Mouse (Mus musculus) E14TG2a.4 (cell line): ENCODE data around the gene Asic4.

Experiments
- H3K27me3 ChIP-seq: 2 replicates; pipeline ENCODE4 v1.6.1; 2014; ENCODE audit warnings: low read length, control low read depth; ENCODE audit not compliant: insufficient read depth
- H3K36me3 ChIP-seq: 2 replicates; pipeline ENCODE4 v1.6.1; 2014; ENCODE audit warnings: low read length, control low read depth; ENCODE audit not compliant: insufficient read depth
- H3K4me1 ChIP-seq: replicated peaks from 2 replicates; pipeline ENCODE4 v1.6.1; 2014; ENCODE audit warnings: low read depth, low read length, control low read depth
- H3K4me3 ChIP-seq: replicated peaks from 2 replicates; pipeline ENCODE4 v1.5.1; 2014; ENCODE audit warnings: mild to moderate bottlenecking, low read length
- H3K9me3 ChIP-seq: 2 replicates; pipeline ENCODE4 v1.6.1; 2014; ENCODE audit warnings: low read length, control low read depth
- CTCF ChIP-seq: conservative IDR thresholded peaks from 2 replicates; pipeline ENCODE4 v1.5.1; 2014; ENCODE audit warnings: low read length
- NANOG ChIP-seq: IDR thresholded peaks from 2 replicates; pipeline ENCODE4 v1.6.1; 2014; ENCODE audit warnings: borderline replicate concordance, low read length, mixed read lengths
- POU5F1 ChIP-seq: IDR thresholded peaks from 2 replicates; pipeline ENCODE4 v1.6.1; 2014; ENCODE audit warnings: low read length, borderline replicate concordance

Gene Asic4

DNA sequence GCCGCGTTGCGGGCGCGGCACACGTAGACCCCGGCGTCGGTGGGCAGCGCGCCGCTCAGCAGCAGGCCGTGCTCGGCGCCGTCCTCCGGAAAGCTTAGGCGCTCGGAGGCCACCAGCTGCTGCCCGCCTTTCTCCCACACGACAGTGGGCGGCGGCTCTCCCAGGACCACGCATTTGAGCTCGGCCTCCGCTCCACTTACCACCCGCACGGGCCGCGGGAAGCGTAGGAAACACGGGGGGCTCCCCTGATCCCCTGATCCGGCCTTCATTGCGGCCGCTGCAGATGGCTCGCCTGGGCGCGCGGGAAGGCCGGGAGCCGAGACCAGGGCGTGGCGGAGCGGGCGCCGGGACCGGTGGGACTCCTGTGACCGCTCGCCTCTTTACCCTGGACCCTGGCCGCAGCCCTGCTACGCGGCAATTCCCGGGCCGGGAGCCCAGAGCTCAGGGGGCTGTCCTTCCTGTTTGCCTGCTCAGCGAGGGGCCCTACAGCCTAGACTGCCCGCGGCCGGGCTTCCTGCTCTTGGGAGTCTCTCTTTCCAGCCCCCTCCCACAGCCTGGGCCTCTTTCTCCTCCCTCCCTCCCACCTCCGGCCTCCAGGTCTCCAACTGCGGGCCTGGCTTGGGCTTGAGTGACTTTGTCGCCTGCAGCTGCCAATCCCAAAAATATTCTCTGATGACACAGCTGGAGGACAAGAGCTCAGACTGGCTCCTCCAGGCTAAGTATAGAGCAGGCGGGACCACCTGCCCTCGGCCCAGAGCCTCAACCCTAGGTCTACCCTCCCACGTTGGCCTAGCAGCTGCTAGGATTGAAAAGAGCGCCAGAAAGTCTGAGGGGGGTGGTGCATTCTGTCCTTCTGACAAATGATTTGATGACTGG lies 56.0 kb downstream of the Asic4 start, which contains the start of gene Obsl1:
Obsl1 (minus strand) TSS at position 497 of the 876 bp plus-strand sequence.
- Histone ChIP-seq H3K27me3 (peaks cover 53% of the 10 kb centered on the region), H3K9me3 (no peaks in the 10 kb centered on the region), H3K4me1 (peaks cover 83% of the 10 kb centered on the region), H3K4me3 (peak within 1 kb of the TSS; percentile 86), H3K36me3 (peaks cover 22% of the 10 kb centered on the region)
- no peak for TF ChIP-seq POU5F1
- TF ChIP-seq CTCF: no peak
- TF ChIP-seq NANOG: no peak

DNA sequence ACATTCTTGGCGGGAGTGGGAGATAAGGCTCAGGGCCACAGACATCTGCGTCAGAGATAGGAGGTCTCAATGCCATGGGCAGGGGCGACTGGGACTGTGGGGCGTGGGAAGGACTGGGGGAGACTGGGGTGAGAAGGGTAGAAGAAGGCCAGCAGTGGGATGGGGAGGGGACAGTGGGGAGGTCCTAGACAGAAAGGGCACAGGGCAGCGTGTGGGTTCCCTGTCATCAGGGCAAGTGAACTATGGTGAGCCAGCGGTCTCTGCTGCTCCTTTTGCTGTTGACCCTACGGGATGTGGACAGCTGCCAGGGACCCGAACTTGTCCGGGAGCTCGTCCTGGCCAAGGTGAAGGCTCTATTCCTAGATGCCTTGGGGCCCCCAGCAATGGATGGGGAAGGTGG lies 56.8 kb downstream of the Asic4 start, which contains the start of gene Inha:
Inha (plus strand) TSS at position 72 of the 400 bp plus-strand sequence.
- TF ChIP-seq CTCF (no peak), POU5F1 (no peak), NANOG (no peak)
- Histone ChIP-seq H3K4me1 (peaks cover 87% of the 10 kb centered on the region), H3K4me3 (peak within 1 kb of the TSS; percentile 86), H3K27me3 (peaks cover 53% of the 10 kb centered on the region), H3K9me3 (no peaks in the 10 kb centered on the region), H3K36me3 (peaks cover 13% of the 10 kb centered on the region)

DNA sequence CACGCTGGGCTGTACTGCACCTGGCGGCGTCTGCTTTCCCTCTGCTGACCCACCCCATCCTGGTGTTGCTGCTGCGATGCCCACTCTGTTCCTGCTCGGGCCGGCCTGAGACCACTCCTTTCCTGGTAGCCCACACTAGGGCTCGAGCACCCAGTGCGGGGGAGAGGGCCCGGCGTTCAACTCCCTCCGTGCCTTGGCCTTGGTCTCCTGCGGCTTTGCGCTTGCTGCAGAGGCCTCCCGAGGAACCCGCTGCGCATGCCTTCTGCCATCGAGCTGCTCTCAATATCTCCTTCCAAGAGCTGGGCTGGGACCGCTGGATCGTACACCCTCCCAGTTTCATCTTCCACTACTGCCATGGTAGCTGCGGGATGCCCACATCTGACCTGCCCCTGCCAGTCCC lies 59.4 kb downstream of the Asic4 start:
- Histone ChIP-seq H3K27me3 (peaks cover 37% of the 10 kb centered on the region), H3K9me3 (no peaks in the 10 kb centered on the region), H3K4me3 (peak overlapping the region; percentile 77), H3K36me3 (0 out of 2 replicates have a peak, but pooled peaks cover 7% of the 10 kb centered on the region), H3K4me1 (peaks cover 82% of the 10 kb centered on the region)
- no peak for TF ChIP-seq CTCF
- no peak for TF ChIP-seq NANOG
- no peak for TF ChIP-seq POU5F1

DNA sequence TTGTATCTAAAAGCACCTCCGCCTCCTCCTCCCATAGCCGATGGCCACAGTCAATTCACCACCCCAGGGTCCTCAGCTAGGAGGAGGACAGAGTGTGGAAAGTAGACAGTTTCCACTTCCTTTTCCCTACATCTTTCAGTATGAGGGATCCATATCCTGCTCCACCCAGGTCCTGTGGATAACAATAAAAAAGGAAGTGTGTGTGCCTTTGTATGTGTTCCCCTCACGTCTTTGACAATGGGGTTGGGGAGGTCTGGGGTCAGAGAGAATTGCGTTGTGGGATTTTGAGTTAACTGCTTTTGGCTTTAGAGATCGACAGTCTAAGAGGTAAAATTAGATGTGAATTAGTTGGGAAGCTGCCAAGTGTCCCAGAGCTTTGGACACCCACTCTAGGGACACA lies 59.9 kb downstream of the Asic4 start:
- TF ChIP-seq POU5F1 (no peak), CTCF (no peak)

DNA sequence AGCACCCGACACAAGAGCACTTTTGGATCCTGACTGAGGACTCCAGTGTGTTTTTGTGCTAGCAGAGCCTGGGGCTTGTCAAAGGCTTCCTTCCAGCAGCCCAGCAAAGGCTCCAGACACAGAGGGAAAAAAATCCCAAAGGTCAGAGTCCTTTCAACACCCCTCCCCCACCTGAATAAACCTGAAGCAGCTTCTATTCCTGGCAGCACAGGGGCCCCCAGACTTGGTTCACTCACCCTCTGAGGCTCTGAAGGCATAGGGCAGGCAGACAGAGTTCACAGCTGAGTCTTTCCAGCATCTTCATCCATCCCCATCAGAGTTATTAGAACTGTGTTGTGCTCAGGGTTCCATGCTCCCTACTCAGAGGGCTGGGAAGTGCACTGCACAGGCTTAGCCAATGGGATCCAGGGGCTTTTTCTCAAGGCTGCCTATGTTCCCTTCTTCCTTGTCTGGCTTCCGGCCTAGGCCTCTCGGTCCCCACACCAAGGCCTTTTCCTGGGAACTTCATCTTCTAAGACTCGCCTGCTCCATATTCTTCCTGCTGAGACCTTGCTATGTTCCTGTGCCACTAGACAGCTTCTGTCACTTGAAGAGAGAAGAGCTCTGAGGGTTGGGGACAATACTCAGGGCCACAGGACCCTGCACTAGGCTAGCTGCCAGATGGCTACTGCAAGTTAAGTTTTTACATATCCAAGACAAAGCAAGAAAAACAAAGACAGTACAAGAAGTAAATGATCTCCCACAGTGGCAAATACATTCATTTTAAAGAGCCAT lies 61.4 kb downstream of the Asic4 start:
- TF ChIP-seq POU5F1 (no peak), NANOG (peak; percentile 61; the same call in 1 of the 2 replicates)

More for the DNA sequence above, 59.9 kb downstream of the Asic4 start:
- Histone ChIP-seq H3K4me1 (peaks cover 81% of the 10 kb centered on the region), H3K9me3 (no peaks in the 10 kb centered on the region), H3K4me3 (peak overlapping the region; percentile 77), H3K27me3 (peaks cover 31% of the 10 kb centered on the region), H3K36me3 (0 out of 2 replicates have a peak, but pooled peaks cover 7% of the 10 kb centered on the region)

DNA sequence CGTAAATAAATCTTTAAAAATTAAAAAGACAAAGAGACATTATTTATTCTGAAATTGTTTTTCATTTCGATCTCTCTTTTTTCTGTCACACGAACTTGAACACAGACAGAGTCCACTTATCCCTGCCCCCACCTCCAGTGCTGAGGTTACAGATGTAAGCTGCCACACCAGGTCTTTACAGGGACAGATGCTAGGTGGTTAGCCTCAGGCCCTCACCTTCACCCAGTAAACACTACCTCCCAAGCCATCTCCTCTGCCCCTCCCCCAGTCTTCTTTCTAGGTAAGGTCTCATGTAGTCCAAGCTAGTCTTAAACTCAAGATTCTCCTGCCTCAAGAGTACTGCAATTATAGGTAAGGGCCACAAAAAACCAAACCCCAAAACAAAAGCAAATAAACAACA lies 62.3 kb downstream of the Asic4 start:
- no peaks in the 10 kb centered on the region for H3K9me3 ChIP-seq
- TF ChIP-seq CTCF: no peak
- TF ChIP-seq POU5F1: no peak
- TF ChIP-seq NANOG: no peak
- 0 out of 2 replicates have a peak, but pooled peaks cover 6% of the 10 kb centered on the region for H3K36me3 ChIP-seq
- peak overlapping the region; percentile 27 for H3K4me3 ChIP-seq
- peaks cover 11% of the 10 kb centered on the region for H3K27me3 ChIP-seq
- H3K4me1 ChIP-seq: peaks cover 88% of the 10 kb centered on the region

More for the DNA sequence above, 61.4 kb downstream of the Asic4 start:
- Histone ChIP-seq H3K27me3 (peaks cover 19% of the 10 kb centered on the region), H3K4me1 (peaks cover 88% of the 10 kb centered on the region), H3K4me3 (peak overlapping the region; percentile 77), H3K36me3 (0 out of 2 replicates have a peak, but pooled peaks cover 7% of the 10 kb centered on the region), H3K9me3 (no peaks in the 10 kb centered on the region)

DNA sequence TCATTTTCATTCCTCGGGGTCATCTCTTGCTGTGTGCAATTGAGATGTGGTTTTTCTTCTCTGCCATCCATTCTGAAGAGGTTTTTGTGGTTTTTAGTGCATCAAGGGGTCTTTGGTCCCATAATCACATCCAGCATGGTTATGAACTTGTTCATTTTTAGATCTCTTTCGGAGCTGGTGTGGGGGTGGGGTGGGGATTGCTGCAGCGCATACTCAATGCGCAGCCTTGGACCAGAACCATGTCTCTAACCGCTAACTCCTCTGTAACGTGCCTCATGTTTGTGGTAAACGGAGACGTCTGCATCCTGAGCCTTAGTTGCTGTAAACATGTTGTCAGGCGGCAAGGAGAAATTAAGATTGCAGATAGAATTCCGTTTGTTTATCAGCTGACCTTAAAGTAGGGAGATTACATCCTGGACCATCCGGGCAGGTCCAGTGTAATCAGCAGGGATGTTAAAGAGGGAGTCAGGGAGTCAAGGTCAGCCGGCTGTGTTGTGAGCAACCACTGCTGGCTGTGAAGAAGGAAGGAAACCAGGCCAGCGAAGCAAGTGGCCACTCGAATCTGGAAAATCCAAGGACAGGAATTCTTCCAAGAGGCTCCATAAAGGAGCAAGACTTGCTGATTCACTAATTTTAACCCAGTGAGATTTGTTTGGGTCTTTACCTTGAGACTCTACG lies 66.6 kb downstream of the Asic4 start:
- H3K27me3 ChIP-seq: no peaks in the 10 kb centered on the region
- no peaks in the 10 kb centered on the region for H3K9me3 ChIP-seq
- TF ChIP-seq NANOG (no peak), POU5F1 (no peak), CTCF (no peak)
- no peaks in the 10 kb centered on the region for H3K36me3 ChIP-seq
- H3K4me1 ChIP-seq: peaks cover 79% of the 10 kb centered on the region
- peak overlapping the region; percentile 0; the same call in 1 of the 2 replicates for H3K4me3 ChIP-seq

DNA sequence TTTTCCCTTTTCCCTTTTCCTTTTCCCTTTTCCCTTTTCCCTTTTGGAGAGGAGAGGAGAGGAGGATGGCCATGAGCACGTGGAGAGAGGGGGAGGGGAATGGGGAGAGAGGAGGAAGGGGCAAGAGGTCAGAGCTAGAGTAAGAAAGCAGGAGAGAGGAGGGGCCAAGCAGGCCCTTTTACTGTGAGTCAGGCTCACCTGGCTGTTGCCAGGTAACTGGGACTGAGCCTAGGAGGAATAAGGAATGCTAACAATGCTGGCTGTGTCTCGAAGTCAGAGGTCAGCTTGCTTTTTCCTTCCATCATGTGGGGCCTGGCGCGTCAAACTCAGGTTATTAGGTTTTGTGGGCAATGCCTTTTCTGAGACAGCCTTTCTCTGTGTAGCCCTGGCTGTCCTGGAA lies 67.7 kb downstream of the Asic4 start:
- TF ChIP-seq CTCF: no peak
- TF ChIP-seq NANOG: no peak
- TF ChIP-seq POU5F1: no peak
- peaks cover 76% of the 10 kb centered on the region for H3K4me1 ChIP-seq
- no peaks in the 10 kb centered on the region for H3K27me3 ChIP-seq
- H3K9me3 ChIP-seq: no peaks in the 10 kb centered on the region
- 0 out of 2 replicates have a peak overlapping the region, but pooled peaks have one; percentile 13 for H3K4me3 ChIP-seq
- H3K36me3 ChIP-seq: no peaks in the 10 kb centered on the region
